Mouse (Mus musculus): ENCODE measurements around the gene Selenok. TPM values are rescaled to one million over a fixed set of nuclear protein-coding genes. Genes with fewer than 3 reads are reported as not detected.

Gene Selenok
- polyA plus RNA-seq, 1 experiment from 2014 or later = 388 TPM

DNA sequence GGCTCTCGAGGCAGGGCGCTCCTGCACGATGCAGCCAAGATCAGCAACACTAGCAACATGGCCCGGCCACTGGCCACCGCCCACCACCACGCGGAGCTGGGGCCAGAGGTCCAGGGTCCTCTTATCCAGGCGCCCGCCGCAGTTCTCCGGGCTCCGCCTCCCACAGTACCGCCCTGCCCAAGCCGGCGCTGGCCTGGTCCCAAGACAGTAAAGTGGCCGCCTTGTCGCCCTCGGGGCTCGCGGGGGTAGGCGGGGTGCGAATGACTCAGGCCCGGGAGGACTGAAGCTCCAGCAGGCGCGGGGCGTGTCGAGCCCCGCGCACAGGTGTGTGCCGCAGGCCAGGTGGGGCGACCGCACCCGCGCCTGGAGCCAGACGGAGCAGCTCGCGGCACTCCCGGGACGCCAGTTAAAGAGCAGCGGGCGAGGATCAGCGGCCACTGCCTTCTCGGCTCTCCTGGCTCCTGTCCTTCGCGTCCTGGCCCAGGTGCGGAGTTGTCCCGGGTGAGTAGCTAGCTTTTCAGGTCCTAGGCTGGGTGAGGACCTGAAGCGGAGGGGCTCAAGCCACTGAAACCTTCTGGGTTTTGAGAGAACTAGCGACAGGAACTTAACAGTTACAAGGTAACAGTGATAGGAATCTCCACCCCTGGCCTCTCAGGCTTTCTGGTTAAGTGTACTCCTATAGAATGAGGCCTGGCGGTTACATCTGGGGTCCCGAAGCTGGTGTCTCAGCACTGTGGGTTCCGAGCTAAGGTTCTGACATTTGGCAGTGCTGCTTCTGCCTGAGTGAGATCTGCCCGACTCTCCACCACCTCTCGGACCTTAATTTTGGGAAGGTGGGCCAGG is 40.8 kb downstream of the Selenok start, which contains the start of the genes Il17rb and Chdh:
Gene Il17rb (minus strand): TSS at position 164 of the 843 bp plus-strand sequence.
Gene Chdh (plus strand): TSS at position 291 of the 843 bp plus-strand sequence.
- peaks cover 11% of the 10 kb centered on the region for H3K4me1 ChIP-seq (replicated peaks)
- H3K27me3 ChIP-seq (ENCODE audit: insufficient read depth, poor library complexity, severe bottlenecking) = peaks cover 43% of the 10 kb centered on the region
- H3K36me3 ChIP-seq = no peaks in the 10 kb centered on the region
- peak within 1 kb of the TSS; percentile 37; the same call in 1 of the 2 replicates for H3K27ac ChIP-seq
- no peaks in the 10 kb centered on the region for H3K9me3 ChIP-seq
- peak within 1 kb of the TSS; percentile 61 for H3K4me3 ChIP-seq
- WGBS = 9% methylated on average over 54 of the region's 54 CpGs
- DNase-seq (ENCODE audit: low spot score) = peak; percentile 45

DNA sequence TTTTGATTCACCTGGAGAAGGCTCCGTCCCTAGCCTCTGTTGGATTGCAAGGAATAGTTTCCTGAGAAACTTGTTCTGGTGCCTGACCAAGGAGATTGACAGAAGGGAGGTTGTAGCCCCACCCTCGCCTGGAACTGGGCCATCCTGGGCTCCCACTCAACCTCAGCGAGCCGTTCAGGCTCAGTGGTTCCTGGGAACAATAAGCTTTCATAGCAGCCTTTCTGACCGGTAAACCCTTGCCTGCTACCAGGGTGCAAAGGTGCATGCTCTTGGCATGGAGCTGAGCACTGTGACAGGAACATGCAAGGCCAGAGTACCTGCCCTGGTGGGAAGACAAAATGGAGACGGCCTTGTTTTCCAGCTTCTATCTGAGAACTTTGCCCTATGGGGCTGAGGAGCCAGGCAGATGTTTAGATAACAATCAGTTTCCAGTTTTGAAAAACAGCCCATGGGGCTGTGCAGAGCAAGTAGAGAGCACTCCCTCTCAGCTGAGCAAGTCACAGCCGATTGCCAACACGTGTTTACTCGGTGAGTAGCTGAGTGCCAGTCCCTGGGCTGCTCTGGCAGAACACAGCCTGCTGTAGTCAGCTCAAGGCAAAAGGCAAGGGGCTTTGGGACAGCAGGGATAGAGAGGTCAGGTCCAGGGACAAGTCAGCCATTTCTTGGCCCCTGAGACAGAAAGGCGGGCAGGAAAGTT is 41.9 kb downstream of the Selenok start:
- no peaks in the 10 kb centered on the region for H3K9me3 ChIP-seq

DNA sequence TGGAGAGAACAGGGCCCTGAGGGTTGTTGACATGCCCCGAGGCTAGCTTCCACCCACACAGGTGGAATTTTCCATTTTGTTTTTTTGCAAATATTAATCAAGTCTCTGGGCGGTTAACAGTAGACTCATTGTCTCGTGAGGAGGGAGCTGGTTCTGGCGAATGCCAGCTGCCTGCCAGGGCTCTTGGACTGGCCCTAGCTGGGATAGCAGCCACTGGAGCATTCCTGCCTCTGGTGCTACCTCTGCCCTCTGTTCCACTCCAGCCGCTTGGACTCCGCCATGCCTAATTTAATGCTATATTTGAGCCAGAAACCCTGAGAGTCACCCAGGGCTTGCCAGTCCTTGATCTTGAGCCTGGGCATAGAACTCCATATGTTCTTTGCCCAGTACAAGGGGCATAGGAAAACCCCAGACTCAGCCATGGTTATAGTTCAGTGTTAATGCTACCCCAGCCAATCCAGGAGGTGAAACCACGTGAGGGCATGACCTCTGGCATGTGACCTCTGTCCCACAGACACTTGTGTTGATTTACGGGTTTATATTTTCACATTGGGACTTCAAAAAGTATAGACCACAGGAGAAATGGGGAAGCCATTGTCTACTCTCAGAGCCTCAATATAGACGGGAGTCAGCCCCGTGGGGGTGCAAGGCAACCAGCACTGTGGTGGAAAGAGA is 43.9 kb downstream of the Selenok start:
- 85% methylated on average over 10 of the region's 10 CpGs for WGBS
- no peak for DNase-seq (ENCODE audit: low spot score)
- no peaks in the 10 kb centered on the region for H3K9me3 ChIP-seq
- no peak overlapping the region for H3K27ac ChIP-seq
- no peak overlapping the region for H3K4me3 ChIP-seq
- peaks cover 40% of the 10 kb centered on the region for H3K27me3 ChIP-seq (ENCODE audit: insufficient read depth, poor library complexity, severe bottlenecking)
- no peaks in the 10 kb centered on the region for H3K36me3 ChIP-seq
- H3K4me1 ChIP-seq (replicated peaks) = peaks cover 11% of the 10 kb centered on the region

More for the DNA sequence above, 41.9 kb downstream of the Selenok start:
- peaks cover 11% of the 10 kb centered on the region for H3K4me1 ChIP-seq (replicated peaks)
- WGBS = 73% methylated on average over 10 of the region's 10 CpGs
- no peak overlapping the region for H3K27ac ChIP-seq
- H3K4me3 ChIP-seq = no peak overlapping the region
- peaks cover 43% of the 10 kb centered on the region for H3K27me3 ChIP-seq (ENCODE audit: insufficient read depth, poor library complexity, severe bottlenecking)
- no peaks in the 10 kb centered on the region for H3K36me3 ChIP-seq
- DNase-seq (ENCODE audit: low spot score) = no peak

DNA sequence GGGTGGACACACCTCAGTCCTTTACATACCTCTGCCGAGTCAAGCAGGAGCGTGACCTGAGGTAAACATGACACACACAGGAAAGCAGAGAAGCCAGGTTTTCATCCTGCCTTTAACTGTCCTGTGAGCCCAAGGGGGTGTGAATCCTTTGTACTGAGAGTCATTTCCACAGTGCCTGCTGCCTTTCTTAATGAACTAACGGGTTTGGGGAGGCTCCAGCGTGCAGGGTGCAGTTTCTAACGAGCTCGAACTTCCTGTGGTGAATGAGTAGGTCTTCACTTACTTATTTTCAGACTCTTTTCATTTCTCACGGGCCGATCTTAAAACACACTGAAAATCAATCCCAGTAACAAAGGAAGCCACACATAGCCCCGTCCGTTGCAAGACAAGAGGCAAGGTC is 46.4 kb downstream of the Selenok start:
- no peaks in the 10 kb centered on the region for H3K9me3 ChIP-seq
- H3K4me3 ChIP-seq = no peak overlapping the region
- peaks cover 15% of the 10 kb centered on the region for H3K27me3 ChIP-seq (ENCODE audit: insufficient read depth, poor library complexity, severe bottlenecking)
- H3K4me1 ChIP-seq (replicated peaks) = no peaks in the 10 kb centered on the region
- H3K36me3 ChIP-seq = no peaks in the 10 kb centered on the region
- no peak overlapping the region for H3K27ac ChIP-seq
- WGBS = 77% methylated on average over 10 of the region's 10 CpGs
- DNase-seq (ENCODE audit: low spot score) = no peak

DNA sequence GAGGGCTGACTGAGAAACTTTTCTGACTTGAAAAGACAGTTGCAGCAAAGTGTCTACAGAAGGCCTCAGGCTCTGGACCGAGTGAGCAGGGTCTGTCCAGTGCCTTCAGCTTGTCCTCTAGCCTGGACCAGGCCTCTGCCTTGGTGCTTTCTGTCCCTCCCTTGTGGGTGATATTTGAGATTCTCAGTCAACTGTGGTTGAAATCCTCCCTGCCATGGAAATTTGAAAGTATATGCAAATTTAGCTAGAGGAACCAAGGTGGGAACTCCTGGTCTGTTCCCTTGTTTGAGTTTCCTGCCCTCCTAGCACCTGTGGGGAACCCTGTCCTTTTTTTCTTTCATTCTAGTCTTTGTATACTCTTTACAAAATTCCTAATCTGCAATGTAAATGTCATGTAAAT is 46.9 kb downstream of the Selenok start:
- Histone ChIP-seq H3K27ac (no peak overlapping the region), H3K27me3 (ENCODE audit: insufficient read depth, poor library complexity, severe bottlenecking) (peaks cover 10% of the 10 kb centered on the region), H3K9me3 (no peaks in the 10 kb centered on the region), H3K36me3 (no peaks in the 10 kb centered on the region), H3K4me1 (replicated peaks) (no peaks in the 10 kb centered on the region), H3K4me3 (no peak overlapping the region)
- DNase-seq (ENCODE audit: low spot score) = no peak
- 66% methylated on average over 1 of the region's 1 CpGs for WGBS

DNA sequence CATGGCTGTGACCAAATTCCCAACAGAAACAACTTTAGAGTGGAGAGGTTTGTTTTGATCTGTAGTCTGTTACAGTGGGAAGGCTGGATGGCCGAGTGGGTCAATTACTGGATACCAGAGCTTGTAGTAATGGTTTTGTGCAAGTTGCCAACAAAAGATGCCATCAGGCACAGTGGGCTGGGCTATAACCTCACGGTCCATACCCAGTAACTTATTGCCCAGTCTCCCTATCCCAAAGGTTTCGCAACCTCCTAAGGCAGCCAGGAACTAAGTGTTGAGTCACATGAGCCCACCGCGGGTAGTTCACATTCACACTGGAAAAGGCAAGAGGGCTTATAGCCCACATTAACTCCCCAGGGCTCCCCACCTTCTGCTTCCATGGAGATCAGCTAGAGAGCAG is 48.6 kb downstream of the Selenok start:
- no peak for DNase-seq (ENCODE audit: low spot score)
- Histone ChIP-seq H3K9me3 (no peaks in the 10 kb centered on the region), H3K4me3 (no peak overlapping the region), H3K36me3 (no peaks in the 10 kb centered on the region), H3K27me3 (ENCODE audit: insufficient read depth, poor library complexity, severe bottlenecking) (no peaks in the 10 kb centered on the region), H3K27ac (no peak overlapping the region), H3K4me1 (replicated peaks) (no peaks in the 10 kb centered on the region)
- 89% methylated on average over 5 of the region's 5 CpGs for WGBS

DNA sequence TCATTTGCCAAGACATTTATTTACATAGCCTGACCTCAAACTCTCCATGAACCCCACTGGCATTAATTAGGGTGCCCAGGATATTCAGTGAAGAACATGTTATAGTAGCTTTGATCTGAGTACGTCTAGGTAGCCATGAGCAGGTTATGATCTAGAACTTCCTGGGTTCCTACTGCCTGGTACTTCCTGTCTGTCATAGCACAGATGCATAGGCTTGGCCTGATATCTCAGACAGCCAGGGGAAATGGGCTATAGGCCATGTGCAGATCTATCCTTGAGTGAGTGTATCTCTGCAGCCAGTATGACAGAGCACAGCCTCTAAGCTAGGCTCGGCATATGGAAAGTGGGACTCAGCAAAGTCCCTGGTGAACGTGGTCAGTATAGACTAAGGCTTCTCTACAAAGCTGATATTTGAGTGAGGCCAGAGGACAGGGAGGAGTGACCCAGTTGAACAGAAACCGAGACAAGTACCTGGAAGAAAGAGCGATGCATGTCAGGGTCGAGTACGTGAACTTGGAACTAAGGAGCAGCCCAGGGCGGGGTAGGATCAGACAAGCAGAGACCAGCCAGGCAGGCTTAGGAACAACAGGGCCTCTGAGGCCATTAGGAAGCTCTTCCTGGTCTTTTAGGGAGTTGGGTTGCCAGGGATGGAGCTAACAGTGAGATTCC is 49.8 kb downstream of the Selenok start:
- H3K4me3 ChIP-seq = no peak overlapping the region
- WGBS = 90% methylated on average over 8 of the region's 8 CpGs
- no peak for DNase-seq (ENCODE audit: low spot score)
- no peak overlapping the region for H3K27ac ChIP-seq
- no peaks in the 10 kb centered on the region for H3K36me3 ChIP-seq
- H3K27me3 ChIP-seq (ENCODE audit: insufficient read depth, poor library complexity, severe bottlenecking) = no peaks in the 10 kb centered on the region
- H3K9me3 ChIP-seq = no peaks in the 10 kb centered on the region
- no peaks in the 10 kb centered on the region for H3K4me1 ChIP-seq (replicated peaks)

DNA sequence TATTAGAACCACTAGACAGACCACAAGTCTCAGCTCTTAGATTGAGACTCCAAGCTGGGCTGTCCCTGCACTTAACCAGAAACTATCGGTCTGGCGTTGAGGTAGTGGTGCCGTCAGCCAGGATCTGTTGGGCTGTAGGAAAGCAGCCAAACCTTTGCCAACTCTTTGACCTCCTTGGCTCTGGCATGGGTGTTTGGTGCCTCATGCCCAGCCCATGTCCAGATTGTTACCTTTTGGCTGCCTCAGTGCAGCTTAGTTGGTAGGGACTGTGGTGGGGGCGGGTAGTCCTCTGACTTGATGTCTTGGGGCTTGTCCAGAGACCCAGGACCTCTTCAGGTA is 50.3 kb downstream of the Selenok start:
- H3K4me3 ChIP-seq = no peak overlapping the region
- no peaks in the 10 kb centered on the region for H3K4me1 ChIP-seq (replicated peaks)
- H3K27me3 ChIP-seq (ENCODE audit: insufficient read depth, poor library complexity, severe bottlenecking) = no peaks in the 10 kb centered on the region
- DNase-seq (ENCODE audit: low spot score) = no peak
- no peak overlapping the region for H3K27ac ChIP-seq
- H3K9me3 ChIP-seq = no peaks in the 10 kb centered on the region
- H3K36me3 ChIP-seq = no peaks in the 10 kb centered on the region
- WGBS = 94% methylated on average over 4 of the region's 4 CpGs

DNA sequence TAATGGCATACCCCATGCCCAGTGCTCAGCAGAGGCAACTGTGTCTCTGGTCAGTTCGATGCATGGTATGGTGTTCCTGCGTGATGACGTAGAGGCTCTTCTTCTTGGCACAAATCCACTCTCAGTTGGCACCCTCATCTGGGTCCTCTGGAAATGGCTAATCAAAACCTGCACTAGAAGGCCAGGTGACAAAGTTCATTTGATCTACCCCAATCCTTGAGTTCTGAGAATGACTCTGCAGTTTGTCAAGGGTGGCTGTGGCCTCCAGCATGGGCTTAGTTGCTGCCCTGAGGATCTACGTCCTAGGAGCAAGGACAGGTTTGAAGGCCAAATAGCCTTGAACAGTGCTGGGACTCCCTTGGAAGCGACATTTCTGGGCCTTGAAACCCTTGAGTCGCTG is 50.7 kb downstream of the Selenok start:
- no peaks in the 10 kb centered on the region for H3K9me3 ChIP-seq
- WGBS = 90% methylated on average over 6 of the region's 6 CpGs
- no peaks in the 10 kb centered on the region for H3K4me1 ChIP-seq (replicated peaks)
- no peak overlapping the region for H3K27ac ChIP-seq
- H3K27me3 ChIP-seq (ENCODE audit: insufficient read depth, poor library complexity, severe bottlenecking) = no peaks in the 10 kb centered on the region
- no peak overlapping the region for H3K4me3 ChIP-seq
- no peaks in the 10 kb centered on the region for H3K36me3 ChIP-seq
- DNase-seq (ENCODE audit: low spot score) = no peak

DNA sequence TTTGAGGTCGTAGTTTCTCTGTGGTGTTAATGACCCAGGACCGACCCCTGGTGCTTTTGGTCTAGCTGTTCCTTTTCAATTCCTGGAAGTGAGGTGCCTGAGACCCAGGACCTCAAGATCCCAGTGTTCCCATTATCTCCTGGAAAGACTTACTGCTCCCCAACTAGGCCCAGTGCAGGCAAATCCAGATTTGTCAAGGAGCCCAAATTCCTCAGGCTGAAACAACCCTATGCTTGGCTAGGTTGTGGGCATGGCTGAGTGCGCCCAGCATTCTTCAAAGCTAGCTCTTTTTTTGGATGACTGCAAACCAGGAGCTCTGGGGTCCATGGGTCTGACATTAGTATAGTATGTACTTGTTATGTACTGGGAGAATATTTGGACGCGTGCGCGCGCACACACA is 51.3 kb downstream of the Selenok start:
- no peaks in the 10 kb centered on the region for H3K4me1 ChIP-seq (replicated peaks)
- H3K4me3 ChIP-seq = no peak overlapping the region
- no peaks in the 10 kb centered on the region for H3K27me3 ChIP-seq (ENCODE audit: insufficient read depth, poor library complexity, severe bottlenecking)
- WGBS = 90% methylated on average over 8 of the region's 8 CpGs
- DNase-seq (ENCODE audit: low spot score) = no peak
- H3K36me3 ChIP-seq = no peaks in the 10 kb centered on the region
- no peak overlapping the region for H3K27ac ChIP-seq
- no peaks in the 10 kb centered on the region for H3K9me3 ChIP-seq

DNA sequence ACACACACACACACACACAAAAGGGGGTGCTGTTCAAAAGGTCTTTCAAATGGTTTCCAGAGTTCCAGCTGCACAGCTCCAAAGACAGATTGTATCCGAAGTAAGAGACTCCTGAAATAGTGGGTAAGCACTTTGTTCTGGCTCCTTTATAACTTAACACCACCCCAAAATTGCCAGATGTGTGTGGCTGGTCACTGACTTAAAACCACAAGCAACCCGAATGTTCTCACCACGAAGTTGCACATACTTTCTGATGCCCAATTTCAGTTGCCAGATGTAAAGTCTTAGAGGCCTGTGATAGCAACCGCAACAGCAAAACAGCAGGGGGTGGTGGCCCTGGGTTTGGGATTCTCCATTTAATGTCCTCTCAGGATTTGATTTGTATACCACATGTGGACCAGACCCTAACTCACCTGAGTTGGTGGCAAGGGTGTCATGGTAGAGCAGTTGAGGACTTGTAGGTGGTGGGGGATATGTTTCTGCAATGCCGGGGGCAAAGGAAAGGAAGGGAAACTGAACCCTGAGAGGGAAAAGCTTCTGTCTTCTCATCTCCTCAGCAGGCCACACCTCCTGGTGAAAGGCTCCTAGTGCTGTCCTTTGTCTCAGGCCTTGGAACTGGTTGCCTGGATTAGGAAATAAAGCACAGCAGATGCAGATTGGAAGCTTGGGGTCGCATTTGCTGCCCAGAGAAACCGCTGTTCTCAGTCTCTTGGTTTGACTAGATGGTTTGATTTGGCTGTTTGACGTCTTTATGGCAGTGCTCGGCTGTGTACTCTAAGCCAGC is 51.9 kb downstream of the Selenok start:
- Histone ChIP-seq H3K4me3 (no peak overlapping the region), H3K27ac (no peak overlapping the region), H3K36me3 (no peaks in the 10 kb centered on the region), H3K27me3 (ENCODE audit: insufficient read depth, poor library complexity, severe bottlenecking) (no peaks in the 10 kb centered on the region), H3K4me1 (replicated peaks) (no peaks in the 10 kb centered on the region), H3K9me3 (no peaks in the 10 kb centered on the region)
- DNase-seq (ENCODE audit: low spot score) = no peak
- 48% methylated on average over 9 of the region's 9 CpGs for WGBS

DNA sequence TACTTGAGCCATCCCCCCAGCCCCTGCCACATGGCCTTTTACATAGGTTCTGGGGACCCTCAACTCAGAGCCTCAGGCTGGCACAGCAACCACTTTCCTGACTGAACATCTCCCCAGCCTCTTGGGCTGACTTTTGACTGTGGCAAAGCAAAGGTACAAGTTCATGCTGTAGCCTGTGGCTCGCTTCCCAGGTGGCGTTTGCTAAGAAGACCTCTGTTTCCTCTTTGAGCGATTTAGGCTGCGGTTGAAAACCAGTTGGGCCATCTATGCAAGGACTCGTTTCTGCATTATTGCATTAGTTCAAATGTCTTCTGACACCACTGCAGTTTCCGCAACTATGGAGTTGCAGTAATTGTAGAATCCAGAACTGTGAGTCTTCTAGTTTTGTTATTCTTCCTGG is 54.4 kb downstream of the Selenok start:
- no peaks in the 10 kb centered on the region for H3K36me3 ChIP-seq
- H3K27ac ChIP-seq = no peak overlapping the region
- DNase-seq (ENCODE audit: low spot score) = no peak
- no peaks in the 10 kb centered on the region for H3K27me3 ChIP-seq (ENCODE audit: insufficient read depth, poor library complexity, severe bottlenecking)
- no peak overlapping the region for H3K4me3 ChIP-seq
- 92% methylated on average over 6 of the region's 6 CpGs for WGBS
- H3K9me3 ChIP-seq = no peaks in the 10 kb centered on the region
- no peaks in the 10 kb centered on the region for H3K4me1 ChIP-seq (replicated peaks)
